ENCODE assay signal across 13 mouse cellular contexts in genomic region chr17:74172834-74173233, GRCm38 (mm10).
DNase-seq lines count a peak whose midpoint lies in the region.
"Had no signal": no experiment of that assay in that cellular context is flagged by ENCODE, and none has a peak within 500 bp of the region (broad histone marks: within the 10 kb centered on the region; RNA-seq: fewer than 3 reads in every experiment).

No protein-coding gene starts in this region.

- intact Hi-C loops in heart, postnatal 14 days (cut with DNase I) = no loop called here

- DNase-seq in heart, adult 11 months = peak; percentile 55
- no peak for DNase-seq in heart, postnatal 14 days
- DNase-seq: adrenal gland, adult 2 months; adrenal gland, adult 8-10 months; adrenal gland, postnatal 10 days; adrenal gland, postnatal 14 days; adrenal gland, postnatal 25 days; adrenal gland, postnatal 36 days; B cell, adult 2 months; cerebellum, adult 11 months; cerebellum, adult 11-12 months; cerebellum, adult 18-20 months; cerebellum, adult 2 months had no signal
